Mouse (Mus musculus): ENCODE data around the gene Bnip2.

GRCm38 (mm10) chr9:69992841-69993277, 3.6 kb downstream of the Bnip2 start:
- TF ChIP-seq CTCF (IDR thresholded peaks at IDR 0.05; ENCODE audit: low read depth) (no peak), EP300 (IDR thresholded peaks at IDR 0.05; ENCODE audit: low read depth) (no peak)
